Mouse (Mus musculus) kidney, postnatal 4 days (tissue): ENCODE measurements around the gene Cstf1.

Experiments
- DNase-seq, 2 experiments: peaks; one replicate each; pipeline ENCODE4 v3.0.0; 2021; ENCODE audit warnings: mixed read lengths in 2 of 2

The Cstf1 gene

DNA sequence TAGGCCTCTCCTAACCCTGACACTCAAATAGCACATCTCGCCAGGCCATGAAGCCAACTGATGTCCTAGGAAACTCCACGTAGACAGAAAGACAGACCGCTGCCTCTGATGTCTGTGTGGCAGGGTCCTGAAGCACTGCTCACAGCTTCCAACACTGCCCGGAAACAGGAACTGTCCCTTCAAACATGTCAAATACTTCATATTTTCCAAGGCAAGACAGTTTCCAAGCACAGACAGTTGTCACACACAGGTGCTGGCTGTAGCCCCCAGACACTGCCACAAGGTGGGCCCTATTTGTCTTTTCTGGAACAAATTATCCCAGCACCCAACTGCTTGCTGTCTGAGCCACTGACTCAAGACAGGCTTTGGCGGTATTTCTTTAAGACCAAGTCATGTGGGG lies 47.7 kb downstream of the Cstf1 start:
- no peak for DNase-seq

DNA sequence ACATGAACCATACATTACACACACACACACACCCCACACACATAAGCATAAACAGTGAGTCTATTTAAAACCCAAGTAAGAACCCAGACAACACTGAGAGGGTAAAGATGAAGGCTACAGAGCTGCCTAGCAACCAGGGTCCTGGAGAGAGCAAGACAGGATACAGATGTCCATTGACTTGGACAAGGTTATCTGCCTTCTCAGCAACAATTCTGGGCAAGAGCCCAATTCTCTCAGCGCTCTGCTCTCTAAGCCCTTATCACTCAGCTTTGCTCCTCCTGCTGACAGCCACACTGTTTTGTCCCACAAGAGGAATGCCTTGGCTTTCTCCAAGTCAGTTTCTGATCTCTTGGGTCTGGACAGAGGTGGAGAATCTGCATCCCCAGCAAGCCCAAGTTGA lies 60.1 kb downstream of the Cstf1 start:
- peak; percentile 52 to 70 for DNase-seq
